Mouse (Mus musculus) neural tube, embryonic 15.5 days (tissue): Measurements from ENCODE around the gene Ninj2. TPM values are rescaled to one million over a fixed set of nuclear protein-coding genes. Genes with fewer than 3 reads are reported as not detected.

ENCODE experiments used
- ATAC-seq: fragments of 200-750 bp; cut with Nextera tagmentation; 2 replicates; pipeline ENCODE4 v1.8.0; 2017; ENCODE audit warnings: mild to moderate bottlenecking, moderate TSS enrichment, moderate library complexity; ENCODE audit not compliant: low FRiP score
- H3K27ac ChIP-seq: fragments of 300-500 bp; sonication (generic); replicated peaks from 2 replicates; pipeline ENCODE4 v1.5.1; 2015; ENCODE audit warnings: mild to moderate bottlenecking, inconsistent platforms
- H3K27me3 ChIP-seq: fragments of 300-500 bp; sonication (generic); replicated peaks from 2 replicates; pipeline ENCODE4 v1.6.1; 2015; ENCODE audit warnings: inconsistent platforms
- H3K36me3 ChIP-seq: fragments of 300-500 bp; sonication (generic); 2 replicates; pipeline ENCODE4 v1.6.1; 2015; ENCODE audit warnings: inconsistent platforms
- H3K4me1 ChIP-seq: fragments of 300-500 bp; sonication (generic); 2 replicates; pipeline ENCODE4 v1.6.1; 2015; ENCODE audit warnings: inconsistent platforms
- H3K4me2 ChIP-seq: fragments of 300-500 bp; sonication (generic); 2 replicates; pipeline ENCODE4 v1.6.1; 2015; ENCODE audit warnings: inconsistent platforms, mild to moderate bottlenecking, moderate library complexity
- H3K4me3 ChIP-seq: fragments of 300-500 bp; sonication (generic); replicated peaks from 2 replicates; pipeline ENCODE4 v1.5.1; 2015; ENCODE audit warnings: mild to moderate bottlenecking, inconsistent platforms
- H3K9ac ChIP-seq: fragments of 300-500 bp; sonication (generic); replicated peaks from 2 replicates; pipeline ENCODE4 v1.6.1; 2015; ENCODE audit warnings: mild to moderate bottlenecking, inconsistent platforms
- H3K9me3 ChIP-seq: fragments of 300-500 bp; sonication (generic); replicated peaks from 2 replicates; pipeline ENCODE4 v1.6.1; 2016; ENCODE audit warnings: inconsistent platforms
- WGBS: fragments of 180-500 bp; shearing (Covaris S2); methylation state at CpG from one replicate; pipeline ENCODE4 v1.1.7; 2015; ENCODE audit warnings: mixed read lengths; 5-methylcytosine and 5-hydroxymethylcytosine counted together
- polyA plus RNA-seq: library from polyadenylated mRNA; unstranded; fragments of >200 nt; fragmentation: Nextera tagmentation; extraction: Ambion mirVana; gene quantifications from 2 replicates; pipeline ENCODE4 v1.2.1, GENCODE M21; 2015

Ninj2 gene
- polyA plus RNA-seq, 1 experiment from 2014 or later = 0.19 TPM

DNA sequence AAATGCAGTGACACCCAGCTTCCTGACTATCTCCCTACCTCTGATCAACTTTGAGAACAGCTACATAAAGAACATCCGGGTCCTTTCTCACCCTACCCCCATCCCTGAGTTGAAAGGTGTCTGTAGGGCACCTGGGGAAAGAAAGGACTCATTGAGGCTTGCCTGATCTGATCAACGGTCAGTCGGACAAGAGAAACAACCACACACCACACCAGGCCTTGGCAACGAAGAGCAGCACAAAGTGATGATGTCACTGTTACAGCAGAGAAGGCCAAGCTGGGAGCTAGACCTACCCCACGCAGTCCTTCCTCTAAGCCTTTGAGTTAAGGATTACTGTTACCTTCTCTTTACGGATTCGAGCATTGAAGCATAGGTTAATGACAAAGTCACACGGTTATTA is 54.3 kb downstream of the Ninj2 start:
- no peak overlapping the region for H3K4me2 ChIP-seq
- H3K4me3 ChIP-seq = no peak overlapping the region
- no peak for ATAC-seq
- WGBS = 77% methylated on average over 8 of the region's 8 CpGs
- no peak overlapping the region for H3K27ac ChIP-seq
- no peaks in the 10 kb centered on the region for H3K36me3 ChIP-seq
- H3K4me1 ChIP-seq = no peaks in the 10 kb centered on the region
- no peaks in the 10 kb centered on the region for H3K9me3 ChIP-seq
- H3K27me3 ChIP-seq = no peaks in the 10 kb centered on the region
- no peak overlapping the region for H3K9ac ChIP-seq

DNA sequence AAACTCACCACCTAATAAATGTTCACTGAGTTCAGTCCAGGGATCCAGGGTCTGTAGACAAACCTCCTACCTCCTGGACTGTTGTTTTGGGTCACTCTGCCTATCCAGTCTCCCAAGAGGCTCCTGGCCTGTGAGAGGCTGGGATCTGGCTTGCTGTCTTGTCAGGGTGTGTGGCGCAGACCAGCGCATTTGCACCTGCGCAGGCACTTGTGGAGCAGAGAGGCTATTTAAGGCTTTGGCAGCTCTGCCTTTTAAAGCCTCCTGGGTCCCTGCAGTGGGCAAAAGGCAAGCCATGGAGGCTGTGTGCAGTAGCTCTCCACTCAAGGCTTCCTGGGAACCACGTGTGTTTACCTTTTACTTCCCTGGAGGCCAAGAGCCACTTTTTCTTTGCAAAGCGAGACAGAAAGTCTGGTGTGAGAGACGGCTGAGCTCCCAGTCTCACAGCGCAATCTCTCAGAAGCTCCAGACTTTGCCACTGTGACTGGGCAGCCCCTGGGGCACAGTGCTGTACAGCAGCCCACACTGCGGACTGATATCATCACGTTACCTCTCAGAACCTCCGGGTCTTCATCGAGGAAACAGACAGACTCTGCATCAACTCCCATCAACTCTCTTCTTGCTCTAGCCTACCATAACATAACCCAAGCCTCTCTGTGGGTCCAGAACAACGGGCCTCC is 55.7 kb downstream of the Ninj2 start:
- no peaks in the 10 kb centered on the region for H3K9me3 ChIP-seq
- H3K4me3 ChIP-seq = no peak overlapping the region
- WGBS = 86% methylated on average over 12 of the region's 12 CpGs
- H3K4me2 ChIP-seq = no peak overlapping the region
- no peak overlapping the region for H3K27ac ChIP-seq
- H3K4me1 ChIP-seq = no peaks in the 10 kb centered on the region
- ATAC-seq = no peak
- H3K9ac ChIP-seq = no peak overlapping the region
- no peaks in the 10 kb centered on the region for H3K36me3 ChIP-seq
- no peaks in the 10 kb centered on the region for H3K27me3 ChIP-seq

DNA sequence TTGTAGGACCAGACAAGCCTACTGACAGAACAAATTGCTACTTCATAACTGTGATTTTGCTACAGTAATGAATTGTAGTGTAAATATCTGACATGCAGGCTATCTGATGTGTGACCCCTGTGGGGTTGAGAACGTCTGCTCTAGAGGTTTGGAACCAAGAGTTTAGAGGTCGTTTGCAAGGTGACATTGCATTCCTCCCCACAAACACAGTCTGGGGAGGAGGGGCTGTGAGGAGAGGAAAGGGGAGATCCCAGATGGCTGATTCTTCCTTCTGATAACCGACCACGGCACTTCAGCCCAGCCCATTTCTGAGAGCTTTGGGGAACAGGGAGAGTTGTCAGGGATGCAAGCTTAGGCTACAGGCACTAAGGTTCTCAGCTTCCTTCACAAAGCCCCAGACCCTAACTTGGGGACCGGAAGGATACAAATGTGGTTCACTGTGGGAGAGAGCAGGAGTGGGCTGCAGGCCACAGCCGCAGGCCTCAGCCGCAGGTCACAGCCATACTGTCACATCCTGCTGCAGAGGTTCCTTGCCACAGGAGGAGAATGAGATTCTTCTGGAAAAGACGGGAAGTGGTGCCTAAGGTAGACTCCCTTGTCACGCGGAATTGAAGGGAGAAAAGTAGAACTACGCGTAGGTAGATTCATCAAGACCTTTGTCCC is 56.4 kb downstream of the Ninj2 start:
- Histone ChIP-seq H3K4me1 (no peaks in the 10 kb centered on the region), H3K36me3 (no peaks in the 10 kb centered on the region), H3K9me3 (no peaks in the 10 kb centered on the region), H3K4me2 (no peak overlapping the region), H3K27me3 (no peaks in the 10 kb centered on the region), H3K9ac (no peak overlapping the region), H3K4me3 (no peak overlapping the region), H3K27ac (no peak overlapping the region)
- no peak for ATAC-seq
- WGBS = 88% methylated on average over 12 of the region's 12 CpGs

DNA sequence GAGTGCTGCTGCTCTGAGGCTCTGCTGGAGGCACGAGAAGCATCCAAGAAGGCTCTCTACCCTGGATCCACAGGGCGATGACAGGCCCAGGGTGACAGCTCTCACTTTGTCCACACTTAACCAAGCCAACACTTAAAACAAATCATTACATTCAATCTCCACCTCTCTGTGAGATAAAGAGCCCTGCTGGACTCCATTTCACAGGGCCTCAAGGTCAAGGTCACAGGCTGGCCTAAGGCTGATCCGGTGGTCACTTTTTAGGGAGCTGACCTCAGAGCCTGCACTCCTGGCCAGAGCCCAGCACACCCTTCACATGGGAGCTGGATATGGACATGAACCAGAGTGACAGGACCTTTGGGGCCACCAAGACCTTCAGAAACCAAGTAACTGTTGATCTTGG is 57.1 kb downstream of the Ninj2 start:
- Histone ChIP-seq H3K9ac (no peak overlapping the region), H3K4me1 (peaks cover 3% of the 10 kb centered on the region), H3K4me2 (no peak overlapping the region), H3K4me3 (no peak overlapping the region), H3K9me3 (no peaks in the 10 kb centered on the region), H3K27ac (no peak overlapping the region), H3K27me3 (no peaks in the 10 kb centered on the region), H3K36me3 (no peaks in the 10 kb centered on the region)
- no peak for ATAC-seq
- WGBS = 80% methylated on average over 3 of the region's 3 CpGs

DNA sequence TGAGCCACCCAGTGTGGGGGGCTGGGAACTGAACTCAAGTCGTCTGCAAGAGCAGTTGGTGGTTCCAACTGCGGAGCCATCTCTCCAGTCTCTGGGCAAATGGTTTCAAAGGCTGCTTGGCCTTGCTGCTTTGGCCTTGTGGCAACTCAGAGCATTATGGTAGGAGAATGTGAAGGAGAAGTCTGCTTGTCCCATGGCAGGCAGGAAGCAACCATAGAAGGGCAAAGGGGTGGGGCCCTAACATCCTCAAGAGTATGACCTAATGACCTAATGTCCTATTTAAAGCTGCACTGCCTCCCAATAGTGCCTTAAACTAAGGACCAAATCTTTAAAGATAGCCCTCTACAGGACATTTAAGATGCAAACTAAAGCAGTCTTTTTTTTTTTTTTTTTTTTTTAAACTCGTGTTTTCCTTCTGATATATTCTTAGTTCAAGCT is 58.5 kb downstream of the Ninj2 start:
- no peak overlapping the region for H3K4me2 ChIP-seq
- H3K27ac ChIP-seq = no peak overlapping the region
- 66% methylated on average over 3 of the region's 3 CpGs for WGBS
- H3K27me3 ChIP-seq = no peaks in the 10 kb centered on the region
- H3K9ac ChIP-seq = no peak overlapping the region
- no peaks in the 10 kb centered on the region for H3K36me3 ChIP-seq
- H3K9me3 ChIP-seq = no peaks in the 10 kb centered on the region
- peaks cover 3% of the 10 kb centered on the region for H3K4me1 ChIP-seq
- H3K4me3 ChIP-seq = no peak overlapping the region
- no peak for ATAC-seq

DNA sequence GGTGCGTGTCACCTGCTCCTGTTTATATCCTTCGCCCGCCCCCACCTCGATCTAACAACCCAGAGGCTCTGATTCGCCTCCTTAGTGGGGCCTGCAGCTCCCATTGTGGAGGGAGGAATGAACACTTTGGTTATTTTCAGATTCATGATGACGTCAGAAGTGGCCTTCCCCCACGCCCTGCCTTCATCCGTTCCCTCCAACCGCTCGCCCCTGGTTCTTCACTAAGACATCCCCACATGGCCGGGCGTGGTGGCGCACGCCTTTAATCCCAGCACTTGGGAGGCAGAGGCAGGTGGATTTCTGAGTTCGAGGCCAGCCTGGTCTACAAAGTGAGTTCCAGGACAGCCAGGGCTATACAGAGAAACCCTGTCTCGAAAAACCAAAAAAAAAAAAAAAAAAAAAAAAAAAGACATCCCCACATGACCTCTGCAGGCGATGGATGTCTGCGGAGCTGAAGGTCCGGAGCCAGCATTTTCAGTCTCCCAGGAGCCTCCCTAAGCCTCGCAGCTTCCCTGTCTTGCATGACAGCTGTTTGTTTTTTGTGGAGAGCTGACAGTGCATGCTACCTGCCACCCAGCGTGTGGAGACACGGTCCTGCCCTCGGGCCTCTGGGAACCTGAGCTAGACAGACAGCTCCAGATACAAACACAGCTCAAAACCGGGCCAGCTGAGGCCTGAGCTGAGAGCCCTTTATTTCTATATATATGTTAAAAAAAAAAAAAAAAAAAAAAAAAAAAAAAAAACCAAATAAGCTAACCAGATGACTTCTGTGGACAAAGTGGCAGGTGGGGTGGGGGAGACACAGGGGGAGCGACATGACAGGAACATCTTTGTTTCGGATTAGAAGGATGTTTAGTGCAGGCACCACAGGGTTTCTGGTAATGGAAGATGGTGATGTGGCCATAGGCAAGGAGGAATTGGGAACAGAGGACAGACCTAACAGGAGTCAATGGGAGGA is 59.9 kb downstream of the Ninj2 start:
- H3K4me1 ChIP-seq = peaks cover 8% of the 10 kb centered on the region
- no peaks in the 10 kb centered on the region for H3K27me3 ChIP-seq
- no peak overlapping the region for H3K9ac ChIP-seq
- no peak overlapping the region for H3K4me2 ChIP-seq
- no peak overlapping the region for H3K4me3 ChIP-seq
- WGBS = 81% methylated on average over 24 of the region's 26 CpGs
- no peaks in the 10 kb centered on the region for H3K36me3 ChIP-seq
- H3K9me3 ChIP-seq = no peaks in the 10 kb centered on the region
- no peak overlapping the region for H3K27ac ChIP-seq
- no peak for ATAC-seq

DNA sequence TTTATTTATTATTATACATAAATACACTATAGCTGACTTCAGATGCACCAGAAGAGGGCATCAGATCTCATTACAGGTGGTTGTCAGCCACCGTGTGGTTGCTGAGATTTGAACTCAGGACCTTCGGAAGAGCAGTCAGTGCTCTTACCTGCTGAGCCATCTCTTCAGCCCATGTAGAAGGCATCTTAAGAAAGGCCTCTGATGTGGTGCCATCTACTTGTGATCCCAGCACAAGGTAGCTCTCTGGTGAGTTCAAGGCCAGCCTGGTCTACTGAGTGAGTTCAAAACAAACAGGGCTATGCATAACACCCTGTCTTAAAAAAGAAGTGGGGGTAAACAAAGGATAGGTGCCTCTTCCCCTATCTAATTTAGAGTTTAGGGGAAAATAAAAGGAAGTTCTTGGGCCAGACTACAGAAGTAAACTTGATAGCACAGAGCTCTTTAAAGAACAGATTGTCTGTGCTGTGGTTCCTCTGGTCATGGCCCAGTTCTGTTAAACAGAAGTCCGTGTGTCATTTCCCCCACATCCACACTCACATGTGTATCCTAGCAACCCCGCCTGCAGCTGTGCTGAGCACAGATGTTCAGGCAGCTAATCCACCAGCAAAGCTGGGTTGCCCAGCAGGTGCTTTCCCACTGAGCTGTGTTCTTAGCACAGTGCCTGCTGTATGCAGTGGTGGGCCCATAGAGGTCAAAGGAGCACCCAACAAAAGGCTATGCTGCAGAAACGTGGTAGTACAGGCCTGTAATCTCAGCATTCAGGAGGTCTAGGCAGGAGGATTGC is 61.6 kb downstream of the Ninj2 start:
- peaks cover 17% of the 10 kb centered on the region for H3K4me1 ChIP-seq
- WGBS = 66% methylated on average over 5 of the region's 5 CpGs
- H3K36me3 ChIP-seq = no peaks in the 10 kb centered on the region
- H3K9ac ChIP-seq = no peak overlapping the region
- no peak for ATAC-seq
- no peak overlapping the region for H3K4me2 ChIP-seq
- no peaks in the 10 kb centered on the region for H3K27me3 ChIP-seq
- no peaks in the 10 kb centered on the region for H3K9me3 ChIP-seq
- H3K27ac ChIP-seq = no peak overlapping the region
- H3K4me3 ChIP-seq = no peak overlapping the region

DNA sequence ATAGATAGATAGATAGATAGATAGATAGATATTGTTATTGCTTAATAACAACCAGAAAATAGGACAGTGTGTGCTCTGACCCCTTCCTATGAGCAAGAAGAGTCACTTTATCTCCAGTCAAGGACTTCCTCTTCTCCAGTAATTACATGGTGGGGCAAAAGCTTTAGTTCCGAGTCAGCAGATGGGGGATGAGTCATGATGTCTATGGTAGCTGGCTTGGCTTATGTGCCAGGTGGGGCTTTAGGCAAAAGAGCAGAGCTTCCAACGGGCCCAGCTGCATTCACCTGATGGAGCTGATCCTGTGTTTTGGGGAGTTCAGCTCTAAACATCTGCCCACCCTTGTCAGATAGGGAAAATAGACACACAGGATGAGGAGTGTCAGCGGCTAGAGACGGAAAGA is 62.4 kb downstream of the Ninj2 start:
- H3K36me3 ChIP-seq = no peaks in the 10 kb centered on the region

DNA sequence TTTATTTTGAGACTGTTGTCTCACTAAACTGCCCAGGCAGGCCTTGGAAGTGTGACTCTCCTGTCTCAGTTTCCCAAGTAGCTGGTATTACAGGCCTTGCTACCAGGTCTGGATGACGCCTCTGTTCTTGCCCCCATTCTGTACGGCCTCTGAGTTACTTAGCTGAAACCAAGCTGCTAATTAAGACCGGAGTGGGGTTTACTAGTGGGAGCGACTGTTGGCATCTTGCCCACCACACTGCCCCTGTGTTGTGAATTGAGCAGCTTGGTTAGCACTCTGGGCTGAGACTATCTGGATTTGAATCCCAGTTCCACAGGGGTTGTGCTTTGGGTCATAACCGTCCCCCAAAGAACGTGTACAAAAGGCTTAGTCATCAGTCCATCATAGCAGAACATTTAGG is 64.3 kb downstream of the Ninj2 start:
- WGBS = 50% methylated on average over 6 of the region's 6 CpGs
- no peak for ATAC-seq

More for the DNA sequence above, 62.4 kb downstream of the Ninj2 start:
- Histone ChIP-seq H3K4me2 (no peak overlapping the region), H3K9ac (no peak overlapping the region), H3K4me1 (peaks cover 17% of the 10 kb centered on the region), H3K4me3 (no peak overlapping the region), H3K27ac (no peak overlapping the region), H3K9me3 (no peaks in the 10 kb centered on the region), H3K27me3 (no peaks in the 10 kb centered on the region)
- ATAC-seq = no peak
- 88% methylated on average over 4 of the region's 4 CpGs for WGBS

DNA sequence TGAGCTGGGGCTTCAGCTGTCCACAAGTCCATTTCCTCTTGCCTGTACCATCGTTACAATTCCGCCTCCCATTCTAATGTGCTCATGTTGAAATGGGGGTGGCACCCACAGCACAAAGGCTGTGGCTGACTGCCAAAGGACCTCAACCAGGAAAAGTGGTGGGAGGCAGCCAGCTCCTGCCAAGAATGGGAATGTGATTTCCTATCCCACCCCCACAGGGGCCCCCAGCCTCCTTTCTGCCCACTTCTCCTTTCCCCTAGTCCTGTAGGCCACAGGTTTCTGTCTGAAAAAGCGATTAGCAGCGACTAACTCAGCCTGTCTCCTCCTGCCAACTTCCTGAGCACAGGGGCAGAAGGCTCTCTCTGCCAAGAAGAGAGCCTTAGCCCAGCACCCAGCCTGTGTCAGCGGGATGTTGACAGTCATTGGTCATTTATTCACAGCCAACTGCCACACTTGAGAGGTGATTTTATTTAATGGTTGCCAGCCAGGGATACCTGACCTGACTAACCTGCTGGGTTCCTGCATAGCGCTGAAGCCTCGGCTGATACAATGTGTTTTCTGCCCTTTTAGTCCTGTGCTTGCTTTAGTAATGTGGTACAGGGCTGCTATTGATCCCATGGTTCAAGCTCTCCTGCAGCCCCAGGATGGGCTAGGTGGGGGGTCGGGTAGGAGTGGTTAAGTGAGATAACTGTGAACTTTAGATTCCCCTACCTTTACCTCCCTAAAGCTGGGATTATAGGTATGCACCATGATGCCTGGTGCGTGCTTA is 66.2 kb downstream of the Ninj2 start:
- H3K9me3 ChIP-seq = no peaks in the 10 kb centered on the region
- ATAC-seq = peak; percentile 57; the same call in 1 of the 2 replicates
- peaks cover 17% of the 10 kb centered on the region for H3K4me1 ChIP-seq
- H3K9ac ChIP-seq = no peak overlapping the region
- H3K4me2 ChIP-seq = no peak overlapping the region
- peak overlapping the region; percentile 56; the same call in 1 of the 2 replicates for H3K27ac ChIP-seq
- no peaks in the 10 kb centered on the region for H3K36me3 ChIP-seq
- WGBS = 46% methylated on average over 9 of the region's 9 CpGs
- no peaks in the 10 kb centered on the region for H3K27me3 ChIP-seq
- no peak overlapping the region for H3K4me3 ChIP-seq

More for the DNA sequence above, 64.3 kb downstream of the Ninj2 start:
- no peak overlapping the region for H3K4me2 ChIP-seq
- H3K9me3 ChIP-seq = no peaks in the 10 kb centered on the region
- no peaks in the 10 kb centered on the region for H3K27me3 ChIP-seq
- peaks cover 17% of the 10 kb centered on the region for H3K4me1 ChIP-seq
- no peak overlapping the region for H3K9ac ChIP-seq
- H3K36me3 ChIP-seq = no peaks in the 10 kb centered on the region
- H3K27ac ChIP-seq = no peak overlapping the region
- no peak overlapping the region for H3K4me3 ChIP-seq
